Mouse (Mus musculus) lung, adult 18-20 months (tissue): ENCODE results near the gene Wbp2.

Experiments used
- DNase-seq, 2 experiments: peaks; one replicate each; pipeline ENCODE4 v3.0.0; 2022; ENCODE audit warnings: mixed read lengths in 2 of 2

The Wbp2 gene

DNA sequence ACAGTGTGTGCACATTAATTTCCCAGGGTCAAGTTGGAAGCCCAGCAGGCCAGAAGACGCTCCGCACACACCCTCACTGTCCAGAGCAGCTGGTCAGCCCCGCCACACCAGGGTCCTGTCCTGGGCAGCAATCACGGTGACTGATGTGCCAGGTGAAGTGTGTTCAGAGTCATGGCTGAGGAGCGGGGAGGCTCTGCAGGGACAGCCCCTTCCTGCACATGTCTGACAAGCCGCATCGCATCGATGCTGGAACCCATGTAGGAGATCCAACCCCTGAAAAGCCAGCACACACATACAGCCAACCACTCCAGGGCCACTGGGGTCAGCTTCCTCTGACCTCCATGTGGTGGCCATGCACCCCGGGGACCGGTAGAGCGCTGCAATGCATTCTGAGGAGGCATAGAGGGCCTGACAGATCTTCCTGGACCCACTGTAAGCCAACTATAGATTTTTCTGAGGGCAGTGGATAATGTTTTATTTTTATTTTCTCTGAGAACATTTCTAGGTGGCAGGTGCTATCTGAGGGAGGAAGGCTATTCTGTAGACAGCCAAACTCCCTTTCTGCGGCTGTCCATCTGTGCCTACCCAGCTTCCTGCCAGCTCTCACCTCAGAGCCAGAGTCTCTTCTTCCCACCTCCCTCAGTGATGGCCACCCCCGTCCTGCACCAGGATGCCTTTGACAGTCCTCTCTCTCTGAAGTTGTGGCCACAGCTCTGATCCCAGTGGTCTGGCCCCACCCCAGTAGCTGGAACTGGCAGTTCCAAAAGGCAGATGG lies 25.0 kb downstream of the Wbp2 start:
- DNase-seq = no peak

DNA sequence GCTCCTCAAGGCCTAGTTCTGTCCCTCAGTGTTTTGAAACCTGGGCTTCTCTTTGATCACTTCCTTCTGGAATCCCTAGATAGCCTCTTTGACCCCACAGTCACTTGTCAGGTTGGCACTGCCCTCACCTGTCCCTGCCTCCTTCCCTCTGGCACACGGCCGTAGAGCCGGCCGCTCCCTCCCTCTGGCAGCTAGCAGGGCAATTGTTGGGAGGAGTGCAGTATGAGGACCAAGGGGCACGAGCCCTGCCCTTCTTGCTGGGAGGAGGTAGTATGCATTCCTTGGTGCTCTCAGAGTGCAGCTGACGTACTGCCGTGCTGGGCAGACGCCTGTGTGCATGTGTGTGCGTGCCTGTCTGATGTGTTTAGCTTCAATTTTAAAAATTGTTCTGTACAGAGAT lies 26.2 kb downstream of the Wbp2 start:
- DNase-seq = peak; percentile 87 to 91

DNA sequence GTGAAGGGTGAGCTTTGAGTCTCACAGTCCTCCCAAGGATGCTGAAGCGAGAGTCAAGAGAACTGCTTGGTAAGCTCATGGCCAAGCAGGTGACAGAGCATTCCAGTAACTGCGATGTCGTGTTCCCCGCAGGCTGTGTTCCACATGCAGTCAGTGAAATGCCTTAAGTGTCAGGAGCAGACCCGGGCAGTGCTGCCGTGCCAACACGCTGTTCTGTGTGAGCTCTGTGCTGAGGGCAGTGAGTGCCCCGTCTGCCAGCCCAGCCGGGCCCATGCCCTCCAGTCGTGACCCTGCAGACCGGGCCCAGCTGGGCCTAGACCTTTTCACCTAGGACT lies 27.1 kb downstream of the Wbp2 start:
- no peak for DNase-seq

DNA sequence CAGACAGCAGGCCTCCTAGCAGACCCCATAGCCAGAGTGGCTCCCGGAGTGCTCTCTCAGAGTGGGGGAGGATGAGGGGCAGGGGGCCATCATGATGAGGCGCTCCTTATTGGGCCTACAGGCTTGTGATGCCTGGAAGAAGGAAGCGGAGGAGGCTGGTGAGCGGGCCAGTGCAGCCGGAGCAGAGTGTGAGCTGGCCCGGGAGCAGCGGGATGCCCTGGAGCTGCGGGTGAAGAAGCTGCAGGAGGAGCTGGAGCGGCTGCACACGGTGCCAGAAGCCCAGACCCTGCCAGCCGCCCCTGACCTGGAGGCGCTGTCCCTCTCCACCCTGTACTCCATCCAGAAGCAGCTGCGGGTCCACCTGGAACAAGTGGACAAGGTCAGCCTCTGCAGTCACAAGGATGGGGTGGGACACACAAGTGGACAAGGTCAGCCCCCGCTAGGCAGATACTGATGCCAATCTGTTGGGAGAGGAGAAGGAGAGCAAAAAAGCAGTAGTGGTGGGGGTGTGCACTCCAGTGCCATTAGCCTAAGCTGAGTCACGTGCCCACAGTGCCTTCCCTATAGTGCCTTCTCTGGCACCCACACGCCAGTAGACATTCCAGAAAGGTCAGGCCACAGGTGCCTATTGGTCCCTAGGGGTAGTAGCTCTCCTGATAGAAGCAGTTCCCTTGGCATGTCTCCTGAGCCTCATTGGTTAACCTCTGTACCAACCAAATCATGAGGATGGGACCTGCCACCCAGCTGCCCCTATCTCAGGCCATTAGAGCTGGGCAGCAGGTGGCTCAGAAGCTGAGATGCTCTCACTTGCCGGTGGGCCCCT lies 27.7 kb downstream of the Wbp2 start:
- DNase-seq = no peak

DNA sequence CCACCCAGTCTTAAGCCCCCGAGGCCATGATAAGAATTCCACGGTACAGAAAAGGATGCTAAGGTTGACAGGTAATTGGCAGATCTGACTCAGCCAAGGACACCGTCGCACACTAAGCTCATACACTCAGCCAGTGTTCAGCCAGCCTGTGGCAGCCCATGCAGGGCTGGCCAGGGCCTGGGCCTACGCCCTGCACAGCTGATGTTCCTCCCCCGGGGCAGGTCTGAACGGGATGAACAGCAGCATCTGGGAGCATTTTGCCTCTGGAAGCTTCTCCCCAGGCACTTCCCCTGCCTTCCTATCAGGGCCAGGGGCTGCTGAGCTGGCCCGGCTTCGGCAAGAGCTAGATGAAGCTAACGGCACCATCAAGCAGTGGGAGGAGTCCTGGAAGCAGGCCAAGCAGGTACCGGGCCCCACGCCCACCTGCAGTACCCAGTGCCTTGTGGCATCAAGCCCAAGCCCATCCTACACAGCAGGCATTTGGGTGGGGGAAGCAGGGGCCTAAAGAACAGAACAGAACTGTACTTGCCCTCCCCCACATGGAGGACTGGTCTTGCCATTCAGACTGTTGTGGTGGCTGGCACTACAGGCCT lies 28.7 kb downstream of the Wbp2 start:
- DNase-seq = no peak

GRCm38 (mm10) chr11:116057237-116057881 lies 29.4 kb downstream of the Wbp2 start:
- DNase-seq = no peak

DNA sequence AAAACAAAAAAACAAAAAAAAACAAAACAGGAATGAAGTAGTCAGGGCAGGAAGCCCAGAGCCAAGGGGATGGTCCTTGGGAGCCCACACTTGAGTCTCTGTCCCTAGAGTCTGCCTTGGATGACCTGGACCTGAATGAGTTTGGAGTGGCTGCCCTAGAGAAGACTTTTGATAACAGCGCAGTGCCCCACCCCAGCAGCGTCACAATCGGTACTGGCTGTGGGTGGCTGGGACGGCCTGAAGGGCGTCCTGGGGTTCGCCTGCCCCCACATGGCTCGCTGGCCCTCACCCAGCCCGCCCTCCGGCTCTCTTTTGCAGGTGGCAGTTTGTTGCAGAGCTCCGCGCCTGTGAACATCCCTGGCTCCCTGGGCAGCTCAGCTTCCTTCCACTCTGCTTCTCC lies 30.9 kb downstream of the Wbp2 start:
- DNase-seq = no peak

- peak; percentile 84 for DNase-seq
These were observed 33.1 kb downstream of the Wbp2 start for GRCm38 (mm10) chr11:116053510-116054229.

DNA sequence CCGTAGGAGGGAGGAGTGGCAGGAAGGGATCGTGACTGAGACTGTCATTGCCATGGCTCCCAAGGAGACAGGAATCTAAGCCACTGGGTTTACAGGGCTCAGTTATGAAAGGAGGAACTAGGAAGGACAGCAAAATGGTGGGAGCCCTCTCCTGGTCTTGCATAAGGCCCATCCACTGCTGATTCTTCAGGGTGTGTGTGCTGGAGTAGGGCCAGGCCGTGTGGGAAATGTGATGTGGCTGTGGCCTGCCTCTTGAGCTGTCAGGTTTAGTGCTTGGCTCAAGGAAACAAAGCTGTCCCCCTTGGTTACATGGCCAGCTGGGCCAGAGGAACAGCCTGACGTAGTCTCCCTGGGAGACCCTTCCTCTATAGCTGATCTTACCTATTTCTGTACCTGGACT lies 36.6 kb downstream of the Wbp2 start:
- peak; percentile 47 to 72 for DNase-seq

GRCm38 (mm10) chr11:116049610-116050009 lies 37.2 kb downstream of the Wbp2 start:
- DNase-seq = peak; percentile 42 to 46

DNA sequence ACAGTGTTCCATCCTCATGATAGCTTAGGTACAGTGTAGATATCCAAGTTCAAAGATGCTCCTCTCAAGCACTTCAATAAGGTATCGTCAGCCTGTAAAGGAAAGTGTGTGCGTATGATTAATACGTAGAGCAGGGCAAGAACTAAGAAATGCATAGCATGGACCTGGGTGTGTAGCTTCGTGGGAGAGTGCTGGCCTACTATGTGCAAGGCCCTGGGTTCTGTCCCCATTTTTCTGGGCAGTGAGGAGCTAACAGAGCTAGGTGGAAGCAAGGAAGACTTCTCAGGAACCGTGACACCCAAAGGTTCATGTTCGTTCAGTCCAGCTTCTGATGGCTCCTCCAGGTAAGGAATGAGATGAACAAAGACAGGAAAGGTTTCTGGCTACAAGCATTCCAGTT lies 41.6 kb downstream of the Wbp2 start:
- no peak for DNase-seq

GRCm38 (mm10) chr11:116043286-116043685 lies 43.5 kb downstream of the Wbp2 start:
- no peak for DNase-seq

GRCm38 (mm10) chr11:116042372-116043138 lies 44.2 kb downstream of the Wbp2 start:
- no peak for DNase-seq

DNA sequence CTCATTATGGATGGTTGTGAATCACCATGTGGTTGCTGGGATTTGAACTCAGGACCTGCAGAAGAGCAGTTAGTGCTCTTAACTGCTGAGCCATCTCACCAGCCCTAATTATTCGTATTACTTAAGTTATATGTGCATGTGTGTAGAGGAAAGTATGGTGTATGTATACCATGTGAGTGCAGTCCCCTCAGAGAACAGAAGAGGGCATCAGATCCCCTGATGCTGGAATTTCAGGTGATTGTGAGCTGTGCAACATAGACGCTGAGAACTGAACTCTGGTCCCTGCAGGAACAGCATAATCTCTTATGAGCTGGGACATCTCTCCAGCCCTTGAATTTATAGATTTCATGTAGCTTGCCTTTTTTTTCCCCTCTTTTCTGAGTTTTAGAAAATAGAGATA lies 45.0 kb downstream of the Wbp2 start:
- DNase-seq = no peak

GRCm38 (mm10) chr11:116040593-116040992 lies 46.2 kb downstream of the Wbp2 start:
- DNase-seq = no peak

DNA sequence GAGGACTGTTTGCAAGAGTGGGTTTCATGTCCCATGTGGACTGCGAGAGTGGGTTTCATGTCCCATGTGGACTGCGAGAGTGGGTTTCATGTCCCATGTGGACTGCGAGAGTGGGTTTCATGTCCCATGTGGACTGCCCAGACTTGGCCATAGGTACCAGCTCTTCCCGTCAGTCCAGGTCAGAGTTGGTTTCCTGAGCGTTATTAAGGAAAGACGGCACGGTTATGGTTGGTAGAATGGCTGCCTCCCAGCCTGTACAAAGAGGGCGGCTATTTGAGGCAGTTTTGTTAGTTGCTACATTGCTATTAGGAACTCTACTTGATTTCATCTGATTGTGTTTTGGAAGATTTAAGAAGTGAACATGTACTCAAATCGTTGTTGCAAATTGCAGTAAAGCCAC lies 49.0 kb downstream of the Wbp2 start:
- DNase-seq = no peak

DNA sequence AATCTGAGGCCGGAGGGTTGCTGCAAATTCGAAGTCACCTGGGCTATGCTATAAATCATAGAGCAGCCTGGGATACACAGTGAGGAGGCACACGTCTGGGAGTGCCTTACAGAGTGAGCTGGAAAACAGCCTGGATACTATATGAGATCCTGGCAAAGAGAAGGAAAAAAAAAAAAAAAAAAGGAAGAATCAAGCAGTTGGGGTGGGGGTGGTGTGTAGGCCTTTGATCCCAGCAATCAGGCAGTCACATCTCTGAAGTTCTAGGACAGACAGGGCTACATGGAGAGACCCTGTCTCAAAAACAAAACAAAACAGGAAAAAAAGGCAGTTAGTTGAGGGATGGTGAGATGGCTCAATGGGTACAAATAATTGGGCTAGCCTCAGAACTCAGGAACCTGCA lies 50.1 kb downstream of the Wbp2 start:
- DNase-seq = no peak

DNA sequence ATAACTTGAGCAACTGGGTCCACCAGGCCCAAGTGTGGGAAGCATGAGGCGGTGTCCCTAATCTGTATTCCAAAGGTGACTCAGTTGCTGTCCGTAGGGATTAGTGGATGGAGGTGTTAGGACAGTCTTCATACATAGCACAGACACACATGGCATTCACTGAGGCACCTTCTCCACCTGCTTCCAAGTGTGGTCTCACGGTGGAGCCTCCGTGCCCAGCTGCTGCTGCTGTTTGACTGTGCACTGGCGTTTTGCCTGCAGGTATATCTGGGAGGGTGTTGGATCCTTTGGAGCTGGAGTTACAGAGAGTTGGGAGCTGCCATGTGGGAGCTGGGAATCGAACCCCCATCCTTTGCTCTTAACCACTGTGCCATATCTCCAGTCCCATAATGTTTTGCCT lies 52.2 kb downstream of the Wbp2 start:
- DNase-seq = no peak

GRCm38 (mm10) chr11:116030898-116031845 lies 55.6 kb downstream of the Wbp2 start:
- DNase-seq = peak; percentile 32 to 41

- DNase-seq = peak; percentile 98 to 99
These were observed 56.5 kb downstream of the Wbp2 start, which contains the start of gene Unk for GRCm38 (mm10) chr11:116030088-116030897. Unk (plus strand) TSS chr11:116030322.
